Mouse (Mus musculus): ENCODE data around the gene Irf1. TPM values are rescaled to one million over a fixed set of nuclear protein-coding genes. Genes with fewer than 3 reads are reported as not detected.

Irf1 gene
- polyA plus RNA-seq, 1 experiment: 111 TPM

GRCm38 (mm10) chr11:53764581-53764980, 5.2 kb upstream of the Irf1 start:
- TF ChIP-seq POLR2A (IDR thresholded peaks at IDR 0.05; ENCODE audit: low read depth, low read length) (no peak), CTCF (IDR thresholded peaks at IDR 0.05; ENCODE audit: extremely low read depth, insufficient read depth, insufficient read length, insufficient replicate concordance) (no peak)
- Histone ChIP-seq H3K4me1 (ENCODE audit: control insufficient read depth, insufficient read depth, insufficient read length) (peaks cover 13% of the 10 kb centered on the region; the same call in 1 of the 2 replicates), H3K27me3 (ENCODE audit: control insufficient read depth, insufficient read depth, low read length) (no peaks in the 10 kb centered on the region), H3K4me3 (ENCODE audit: extremely low read depth, insufficient read depth, insufficient read length) (no peak overlapping the region), H3K36me3 (ENCODE audit: control insufficient read depth, insufficient read depth, low read length) (no peaks in the 10 kb centered on the region), H3K27ac (ENCODE audit: insufficient read depth, low read length) (peak overlapping the region; percentile 99; the same call in 1 of the 2 replicates)
- DNase-seq (ENCODE audit: low read depth in 1 of 2, low spot score in 2 of 2): no peak
- WGBS: 92% methylated on average over 5 of the region's 5 CpGs

- WGBS: 38% methylated on average over 13 of the region's 13 CpGs
- Histone ChIP-seq H3K36me3 (ENCODE audit: control insufficient read depth, insufficient read depth, low read length) (peaks cover 20% of the 10 kb centered on the region), H3K27ac (ENCODE audit: insufficient read depth, low read length) (peak overlapping the region; percentile 90), H3K4me1 (ENCODE audit: control insufficient read depth, insufficient read depth, insufficient read length) (peaks cover 27% of the 10 kb centered on the region; the same call in 1 of the 2 replicates), H3K27me3 (ENCODE audit: control insufficient read depth, insufficient read depth, low read length) (no peaks in the 10 kb centered on the region), H3K4me3 (ENCODE audit: extremely low read depth, insufficient read depth, insufficient read length) (no peak overlapping the region)
- no peak for DNase-seq (ENCODE audit: low read depth in 1 of 2, low spot score in 2 of 2)
- TF ChIP-seq POLR2A (IDR thresholded peaks at IDR 0.05; ENCODE audit: low read depth, low read length): no peak
- TF ChIP-seq CTCF (IDR thresholded peaks at IDR 0.05; ENCODE audit: extremely low read depth, insufficient read depth, insufficient read length, insufficient replicate concordance): no peak
These were observed 1.2 kb upstream of the Irf1 start for GRCm38 (mm10) chr11:53768422-53769184.

- Histone ChIP-seq H3K4me1 (ENCODE audit: control insufficient read depth, insufficient read depth, insufficient read length) (peaks cover 29% of the 10 kb centered on the region; the same call in 1 of the 2 replicates), H3K4me3 (ENCODE audit: extremely low read depth, insufficient read depth, insufficient read length) (peak overlapping the region; percentile 56), H3K36me3 (ENCODE audit: control insufficient read depth, insufficient read depth, low read length) (peaks cover 25% of the 10 kb centered on the region), H3K27ac (ENCODE audit: insufficient read depth, low read length) (peak overlapping the region; percentile 90), H3K27me3 (ENCODE audit: control insufficient read depth, insufficient read depth, low read length) (no peaks in the 10 kb centered on the region)
- TF ChIP-seq CTCF (IDR thresholded peaks at IDR 0.05; ENCODE audit: extremely low read depth, insufficient read depth, insufficient read length, insufficient replicate concordance): no peak
- TF ChIP-seq POLR2A (IDR thresholded peaks at IDR 0.05; ENCODE audit: low read depth, low read length): no peak
- no peak for DNase-seq (ENCODE audit: low read depth in 1 of 2, low spot score in 2 of 2)
- 47% methylated on average over 12 of the region's 12 CpGs for WGBS
These were observed 633 bp upstream of the Irf1 start for GRCm38 (mm10) chr11:53769185-53769576.

GRCm38 (mm10) chr11:53770125-53770791, 444 bp downstream of the Irf1 start:
- Histone ChIP-seq H3K27ac (ENCODE audit: insufficient read depth, low read length) (peak overlapping the region; percentile 98), H3K4me1 (ENCODE audit: control insufficient read depth, insufficient read depth, insufficient read length) (peaks cover 25% of the 10 kb centered on the region; the same call in 1 of the 2 replicates), H3K36me3 (ENCODE audit: control insufficient read depth, insufficient read depth, low read length) (peaks cover 36% of the 10 kb centered on the region), H3K4me3 (ENCODE audit: extremely low read depth, insufficient read depth, insufficient read length) (peak overlapping the region; percentile 85), H3K27me3 (ENCODE audit: control insufficient read depth, insufficient read depth, low read length) (no peaks in the 10 kb centered on the region)
- DNase-seq (ENCODE audit: low read depth in 1 of 2, low spot score in 2 of 2): peak in 1 of 2 experiments; percentile 75
- WGBS: under 1% methylated on average over 75 of the region's 75 CpGs
- TF ChIP-seq POLR2A (IDR thresholded peaks at IDR 0.05; ENCODE audit: low read depth, low read length) (no peak), CTCF (IDR thresholded peaks at IDR 0.05; ENCODE audit: extremely low read depth, insufficient read depth, insufficient read length, insufficient replicate concordance) (no peak)

- Histone ChIP-seq H3K4me3 (ENCODE audit: extremely low read depth, insufficient read depth, insufficient read length) (peak overlapping the region; percentile 85), H3K36me3 (ENCODE audit: control insufficient read depth, insufficient read depth, low read length) (peaks cover 45% of the 10 kb centered on the region), H3K27me3 (ENCODE audit: control insufficient read depth, insufficient read depth, low read length) (no peaks in the 10 kb centered on the region), H3K27ac (ENCODE audit: insufficient read depth, low read length) (peak overlapping the region; percentile 31), H3K4me1 (ENCODE audit: control insufficient read depth, insufficient read depth, insufficient read length) (peaks cover 25% of the 10 kb centered on the region; the same call in 1 of the 2 replicates)
- no peak for DNase-seq (ENCODE audit: low read depth in 1 of 2, low spot score in 2 of 2)
- WGBS: 13% methylated on average over 11 of the region's 11 CpGs
- no peak for TF ChIP-seq CTCF (IDR thresholded peaks at IDR 0.05; ENCODE audit: extremely low read depth, insufficient read depth, insufficient read length, insufficient replicate concordance)
- TF ChIP-seq POLR2A (IDR thresholded peaks at IDR 0.05; ENCODE audit: low read depth, low read length): no peak
These were observed 1.4 kb downstream of the Irf1 start for GRCm38 (mm10) chr11:53771001-53771744.

- Histone ChIP-seq H3K27ac (ENCODE audit: insufficient read depth, low read length) (peak overlapping the region; percentile 25; the same call in 1 of the 2 replicates), H3K27me3 (ENCODE audit: control insufficient read depth, insufficient read depth, low read length) (no peaks in the 10 kb centered on the region), H3K4me1 (ENCODE audit: control insufficient read depth, insufficient read depth, insufficient read length) (peaks cover 25% of the 10 kb centered on the region; the same call in 1 of the 2 replicates), H3K36me3 (ENCODE audit: control insufficient read depth, insufficient read depth, low read length) (peaks cover 55% of the 10 kb centered on the region), H3K4me3 (ENCODE audit: extremely low read depth, insufficient read depth, insufficient read length) (peak overlapping the region; percentile 44; the same call in 1 of the 2 replicates)
- no peak for DNase-seq (ENCODE audit: low read depth in 1 of 2, low spot score in 2 of 2)
- WGBS: 32% methylated on average over 9 of the region's 9 CpGs
- no peak for TF ChIP-seq CTCF (IDR thresholded peaks at IDR 0.05; ENCODE audit: extremely low read depth, insufficient read depth, insufficient read length, insufficient replicate concordance)
- no peak for TF ChIP-seq POLR2A (IDR thresholded peaks at IDR 0.05; ENCODE audit: low read depth, low read length)
These were observed 2.7 kb downstream of the Irf1 start for GRCm38 (mm10) chr11:53772536-53772935.

Measured in spleen, adult 2 months (tissue).